Mouse (Mus musculus) liver, embryonic 11.5 days (tissue): ENCODE data around the gene Nr2f2. TPM values are rescaled to one million over a fixed set of nuclear protein-coding genes. Genes with fewer than 3 reads are reported as not detected.

ENCODE experiments used
- ATAC-seq: fragments of 200-750 bp; cut with Nextera tagmentation; replicated peaks from 2 replicates; pipeline ENCODE4 v1.8.0; 2017; ENCODE audit warnings: moderate number of reproducible peaks, mild to moderate bottlenecking, moderate TSS enrichment, moderate library complexity; ENCODE audit not compliant: low FRiP score
- DNase-seq: peaks from one replicate; pipeline ENCODE4 v3.0.0-alpha.2; 2017; ENCODE audit warnings: low spot score
- H3K27ac ChIP-seq: fragments of 300-500 bp; sonication (generic); 2 replicates; pipeline ENCODE4 v1.5.1; 2014; ENCODE audit warnings: mild to moderate bottlenecking, low read depth, low read length, control low read depth
- H3K27me3 ChIP-seq: fragments of 300-500 bp; sonication (generic); replicated peaks from 2 replicates; pipeline ENCODE4 v1.6.1; 2014; ENCODE audit warnings: low read length, mixed read lengths; ENCODE audit not compliant: control insufficient read depth, insufficient read depth
- H3K36me3 ChIP-seq: fragments of 300-500 bp; sonication (generic); 2 replicates; pipeline ENCODE4 v1.6.1; 2014; ENCODE audit warnings: mild to moderate bottlenecking, low read length, moderate library complexity, mixed read lengths; ENCODE audit not compliant: control insufficient read depth, insufficient read depth
- H3K4me1 ChIP-seq: fragments of 300-500 bp; sonication (generic); replicated peaks from 2 replicates; pipeline ENCODE4 v1.6.1; 2014; ENCODE audit warnings: low read length, mixed read lengths; ENCODE audit not compliant: control insufficient read depth, insufficient read depth
- H3K4me2 ChIP-seq: fragments of 300-500 bp; sonication (generic); 2 replicates; pipeline ENCODE4 v1.6.1; 2014; ENCODE audit warnings: mild to moderate bottlenecking, control low read depth, moderate library complexity
- H3K4me3 ChIP-seq: fragments of 300-500 bp; sonication (generic); 2 replicates; pipeline ENCODE4 v1.5.1; 2014; ENCODE audit warnings: low read depth, low read length, control low read depth
- H3K9ac ChIP-seq: fragments of 300-500 bp; sonication (generic); 2 replicates; pipeline ENCODE4 v1.6.1; 2014; ENCODE audit warnings: low read depth, low read length, control low read depth
- H3K9me3 ChIP-seq: fragments of 300-500 bp; sonication (generic); 2 replicates; pipeline ENCODE4 v1.6.1; 2016; ENCODE audit warnings: low read length, inconsistent platforms, mixed read lengths; ENCODE audit not compliant: control insufficient read depth
- WGBS: fragments of 180-500 bp; shearing (Covaris S2); extraction: QIAGEN DNeasy Blood & Tissue Kit; methylation state at CpG from one replicate; pipeline ENCODE4 v1.1.7; 2014; 5-methylcytosine and 5-hydroxymethylcytosine counted together
- polyA plus RNA-seq: library from polyadenylated mRNA; unstranded; fragments of >200 nt; fragmentation: Nextera tagmentation; extraction: Ambion mirVana; gene quantifications from 2 replicates; pipeline ENCODE4 v1.2.1, GENCODE M21; 2014

Gene Nr2f2
- polyA plus RNA-seq, 1 experiment from 2014 or later = 49.6 TPM

GRCm38 (mm10) chr7:70368751-70369060 lies 2.2 kb upstream of the Nr2f2 start:
- peak overlapping the region; percentile 23; the same call in 1 of the 2 replicates for H3K4me3 ChIP-seq
- no peak for ATAC-seq
- 23% methylated on average over 4 of the region's 4 CpGs for WGBS
- H3K4me2 ChIP-seq = peak overlapping the region; percentile 62
- H3K4me1 ChIP-seq = peaks cover 7% of the 10 kb centered on the region; the same call in 1 of the 2 replicates
- peak overlapping the region; percentile 69; the same call in 1 of the 2 replicates for H3K27ac ChIP-seq
- peaks cover 72% of the 10 kb centered on the region for H3K27me3 ChIP-seq
- DNase-seq = no peak
- no peaks in the 10 kb centered on the region for H3K9me3 ChIP-seq
- no peaks in the 10 kb centered on the region for H3K36me3 ChIP-seq
- 0 out of 2 replicates have a peak overlapping the region, but pooled peaks have one; percentile 31 for H3K9ac ChIP-seq

- ATAC-seq (no peak), DNase-seq (peak; percentile 31)
- Histone ChIP-seq H3K27me3 (peaks cover 72% of the 10 kb centered on the region), H3K36me3 (no peaks in the 10 kb centered on the region), H3K4me3 (peak overlapping the region; percentile 1; the same call in 1 of the 2 replicates), H3K27ac (no peak overlapping the region), H3K4me2 (peak overlapping the region; percentile 62), H3K9ac (no peak overlapping the region), H3K4me1 (peaks cover 7% of the 10 kb centered on the region; the same call in 1 of the 2 replicates), H3K9me3 (no peaks in the 10 kb centered on the region)
- WGBS = 12% methylated on average over 6 of the region's 6 CpGs
These were observed 1.7 kb upstream of the Nr2f2 start for GRCm38 (mm10) chr7:70368268-70368655.

GRCm38 (mm10) chr7:70367591-70368267 lies 1.2 kb upstream of the Nr2f2 start:
- Histone ChIP-seq H3K4me3 (peak overlapping the region; percentile 1), H3K4me1 (peaks cover 7% of the 10 kb centered on the region; the same call in 1 of the 2 replicates), H3K36me3 (no peaks in the 10 kb centered on the region), H3K4me2 (peak overlapping the region; percentile 62), H3K9me3 (no peaks in the 10 kb centered on the region), H3K9ac (no peak overlapping the region), H3K27ac (peak overlapping the region; percentile 45; the same call in 1 of the 2 replicates), H3K27me3 (peaks cover 74% of the 10 kb centered on the region)
- 8% methylated on average over 16 of the region's 16 CpGs for WGBS
- no peak; the same call in 1 of the 2 replicates for ATAC-seq
- DNase-seq = peak; percentile 34

- Histone ChIP-seq H3K9me3 (no peaks in the 10 kb centered on the region), H3K9ac (peak overlapping the region; percentile 70), H3K27ac (peak overlapping the region; percentile 89), H3K36me3 (no peaks in the 10 kb centered on the region), H3K27me3 (peaks cover 81% of the 10 kb centered on the region), H3K4me3 (peak overlapping the region; percentile 56), H3K4me1 (peaks cover 7% of the 10 kb centered on the region; the same call in 1 of the 2 replicates), H3K4me2 (peak overlapping the region; percentile 62)
- 12% methylated on average over 1 of the region's 1 CpGs for WGBS
- DNase-seq (peak; percentile 10), ATAC-seq (no peak)
These were observed 217 bp upstream of the Nr2f2 start for GRCm38 (mm10) chr7:70366808-70367095.

- ATAC-seq = no peak
- DNase-seq = peak; percentile 48
- peak overlapping the region; percentile 70 for H3K9ac ChIP-seq
- H3K36me3 ChIP-seq = no peaks in the 10 kb centered on the region
- no peaks in the 10 kb centered on the region for H3K9me3 ChIP-seq
- peak overlapping the region; percentile 62 for H3K4me2 ChIP-seq
- H3K27ac ChIP-seq = peak overlapping the region; percentile 89
- peaks cover 6% of the 10 kb centered on the region; the same call in 1 of the 2 replicates for H3K4me1 ChIP-seq
- WGBS = 3% methylated on average over 17 of the region's 17 CpGs
- peaks cover 82% of the 10 kb centered on the region for H3K27me3 ChIP-seq
- H3K4me3 ChIP-seq = peak overlapping the region; percentile 56
These were observed 1.1 kb downstream of the Nr2f2 start for GRCm38 (mm10) chr7:70365401-70365811.

GRCm38 (mm10) chr7:70364798-70365197 lies 1.7 kb downstream of the Nr2f2 start:
- no peaks in the 10 kb centered on the region for H3K9me3 ChIP-seq
- DNase-seq = no peak
- H3K4me2 ChIP-seq = peak overlapping the region; percentile 62
- peak overlapping the region; percentile 89 for H3K27ac ChIP-seq
- no peaks in the 10 kb centered on the region; the same call in 1 of the 2 replicates for H3K4me1 ChIP-seq
- H3K36me3 ChIP-seq = no peaks in the 10 kb centered on the region
- peak overlapping the region; percentile 70 for H3K9ac ChIP-seq
- H3K27me3 ChIP-seq = peaks cover 82% of the 10 kb centered on the region
- no peak for ATAC-seq
- peak overlapping the region; percentile 56 for H3K4me3 ChIP-seq
- WGBS = under 1% methylated on average over 3 of the region's 3 CpGs

- Histone ChIP-seq H3K4me2 (peak overlapping the region; percentile 35), H3K27me3 (peaks cover 82% of the 10 kb centered on the region)
- WGBS = 30% methylated on average over 4 of the region's 4 CpGs
These were observed 3.2 kb downstream of the Nr2f2 start for GRCm38 (mm10) chr7:70363351-70363750.

GRCm38 (mm10) chr7:70362526-70363170 lies 3.9 kb downstream of the Nr2f2 start:
- H3K4me3 ChIP-seq = peak overlapping the region; percentile 71
- ATAC-seq = no peak
- WGBS = 6% methylated on average over 12 of the region's 12 CpGs
- H3K36me3 ChIP-seq = no peaks in the 10 kb centered on the region
- DNase-seq = no peak
- peaks cover 82% of the 10 kb centered on the region for H3K27me3 ChIP-seq
- no peaks in the 10 kb centered on the region for H3K9me3 ChIP-seq
- H3K4me2 ChIP-seq = peak overlapping the region; percentile 68
- H3K27ac ChIP-seq = peak overlapping the region; percentile 60
- H3K9ac ChIP-seq = peak overlapping the region; percentile 70; the same call in 1 of the 2 replicates
- no peaks in the 10 kb centered on the region for H3K4me1 ChIP-seq

More at GRCm38 (mm10) chr7:70363351-70363750, 3.2 kb downstream of the Nr2f2 start:
- H3K27ac ChIP-seq = no peak overlapping the region; the same call in 1 of the 2 replicates
- H3K36me3 ChIP-seq = no peaks in the 10 kb centered on the region
- H3K4me3 ChIP-seq = no peak overlapping the region
- no peak overlapping the region for H3K9ac ChIP-seq
- H3K9me3 ChIP-seq = no peaks in the 10 kb centered on the region
- no peaks in the 10 kb centered on the region for H3K4me1 ChIP-seq
- ATAC-seq (no peak), DNase-seq (no peak)
